Mouse (Mus musculus) hematopoietic stem cell, adult 5-6 weeks (primary cell): ENCODE measurements around the gene Gm26661. TPM values are rescaled to one million over a fixed set of nuclear protein-coding genes. Genes with fewer than 3 reads are reported as not detected.

Source experiments
- ATAC-seq, 2 experiments: fragments of 125-278 bp in 1 of 2; replicated peaks in 1 of 2; 2 replicates each; pipeline ENCODE4 v1.8.0; 2016 to 2017; ENCODE audit warnings: inconsistent platforms in 2 of 2, mild to moderate bottlenecking in 2 of 2, moderate number of reproducible peaks in 2 of 2, low read depth in 1 of 2, moderate TSS enrichment in 1 of 2; ENCODE audit not compliant: low FRiP score in 2 of 2, poor library complexity in 2 of 2, severe bottlenecking in 2 of 2, insufficient read depth in 1 of 2, low TSS enrichment in 1 of 2
- total RNA-seq: library from RNA; stranded (forward); fragments of 172-1452, 232-1000 nt; gene quantifications from 2 replicates; pipeline ENCODE4 v1.2.3, GENCODE M21; 2017

Gm26661 gene
- total RNA-seq, 1 experiment from 2014 or later: not detected

DNA sequence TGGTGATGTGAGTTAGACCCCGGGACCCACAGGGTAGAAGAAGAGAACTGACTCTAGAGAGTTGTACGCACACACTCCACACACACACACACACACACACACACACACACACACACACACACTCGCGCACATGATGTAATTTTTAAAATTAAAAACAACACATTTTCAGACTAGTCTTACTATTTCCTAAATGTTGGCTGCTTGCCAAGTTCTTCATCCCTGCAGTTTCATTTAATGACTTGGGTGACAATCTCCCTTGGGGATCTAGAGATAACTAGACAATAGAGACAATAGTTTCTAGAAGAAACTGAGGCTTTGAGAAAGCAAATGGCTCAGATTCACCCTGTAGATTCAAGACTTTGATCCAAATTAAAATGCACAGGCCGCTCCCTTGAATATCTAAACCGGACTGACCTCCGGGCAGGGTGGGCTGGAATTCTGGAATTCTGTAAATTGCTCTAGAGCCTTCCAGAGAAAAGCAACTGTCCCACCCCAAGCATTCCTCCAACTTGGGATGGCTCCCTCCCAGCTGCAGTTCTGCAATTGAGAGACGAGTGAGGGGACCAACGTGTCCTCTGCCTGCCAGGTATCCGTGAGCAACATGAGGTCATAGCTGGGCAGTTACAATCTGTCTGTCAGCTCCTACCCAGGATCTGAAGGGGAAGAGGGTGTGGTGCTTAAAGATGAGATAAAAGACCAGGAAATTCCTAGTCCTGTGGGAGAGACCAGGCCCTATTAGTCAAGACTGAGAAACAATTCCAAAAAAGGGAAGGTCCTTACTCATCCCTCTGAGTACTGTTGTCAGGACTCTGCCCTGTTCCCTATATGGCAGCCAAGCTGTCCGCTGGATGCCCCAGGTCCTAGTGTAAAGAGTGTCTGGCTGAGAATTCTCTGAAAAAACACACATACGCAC, 17.9 kb downstream of the Gm26661 start:
- no peak for ATAC-seq

DNA sequence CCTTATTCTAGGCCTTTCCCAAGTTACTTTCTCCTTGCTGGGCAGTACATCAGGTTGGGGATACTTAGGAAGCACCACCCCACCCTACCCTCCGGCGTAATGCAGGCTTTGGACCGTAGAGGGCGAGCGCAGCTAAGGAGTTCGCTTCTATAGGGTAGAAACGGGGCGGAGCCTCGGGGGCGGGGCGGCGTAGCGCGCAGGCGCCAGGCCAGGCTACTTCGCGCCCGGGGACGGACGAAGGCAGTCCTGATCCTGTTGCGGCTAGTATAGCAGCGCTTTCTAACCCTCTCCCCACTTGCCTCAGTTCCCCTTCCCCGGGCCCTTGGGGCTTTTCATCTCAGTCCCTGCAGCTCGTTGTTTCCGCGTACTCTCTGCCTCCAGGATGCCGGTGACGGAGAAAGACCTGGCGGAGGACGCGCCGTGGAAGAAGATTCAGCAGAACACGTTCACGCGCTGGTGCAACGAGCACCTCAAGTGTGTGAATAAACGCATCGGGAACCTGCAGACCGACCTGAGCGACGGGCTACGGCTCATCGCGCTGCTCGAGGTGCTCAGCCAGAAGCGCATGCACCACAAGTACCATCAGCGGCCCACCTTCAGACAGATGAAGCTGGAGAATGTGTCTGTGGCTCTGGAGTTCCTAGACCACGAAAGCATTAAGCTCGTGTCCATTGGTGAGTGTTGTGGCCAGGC, 26.5 kb downstream of the Gm26661 start, which contains the start of gene Flnb:
TSS of gene Flnb (plus strand) at position 188 of the 693 bp plus-strand sequence.
- peak; percentile 90 to 93 for ATAC-seq

DNA sequence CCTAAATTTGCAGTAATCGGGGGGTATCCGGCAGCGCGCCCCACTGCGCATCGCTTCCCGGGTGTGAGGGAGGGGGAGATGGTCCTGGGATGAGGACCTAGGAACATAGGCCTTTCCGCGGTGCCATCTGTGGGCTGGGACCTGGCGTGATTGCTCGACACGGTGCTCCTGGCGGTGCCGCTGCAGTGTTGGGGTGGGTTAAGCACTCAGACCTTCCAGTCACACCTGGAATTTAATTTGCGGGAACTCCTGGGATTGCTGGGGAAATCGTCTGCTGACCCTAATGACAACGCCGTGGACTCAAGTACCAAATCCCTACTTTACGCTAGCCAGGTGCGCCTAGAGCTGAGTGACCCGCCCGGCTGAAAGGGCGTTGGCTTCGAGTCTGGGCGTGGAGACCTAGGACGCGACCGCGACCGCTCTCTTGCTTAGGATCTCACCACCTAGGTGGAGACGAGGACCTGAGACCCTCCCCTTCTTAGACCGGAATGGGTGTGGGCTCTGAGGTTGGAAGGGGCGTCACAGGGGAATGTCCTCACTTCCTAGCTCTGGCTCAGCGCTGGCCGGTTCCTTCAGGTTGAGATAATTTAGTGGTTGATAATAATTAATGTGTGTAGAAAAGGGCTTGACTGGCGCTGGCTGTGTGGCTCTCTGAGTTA, 27.2 kb downstream of the Gm26661 start:
- ATAC-seq: peak; percentile 34 to 36

DNA sequence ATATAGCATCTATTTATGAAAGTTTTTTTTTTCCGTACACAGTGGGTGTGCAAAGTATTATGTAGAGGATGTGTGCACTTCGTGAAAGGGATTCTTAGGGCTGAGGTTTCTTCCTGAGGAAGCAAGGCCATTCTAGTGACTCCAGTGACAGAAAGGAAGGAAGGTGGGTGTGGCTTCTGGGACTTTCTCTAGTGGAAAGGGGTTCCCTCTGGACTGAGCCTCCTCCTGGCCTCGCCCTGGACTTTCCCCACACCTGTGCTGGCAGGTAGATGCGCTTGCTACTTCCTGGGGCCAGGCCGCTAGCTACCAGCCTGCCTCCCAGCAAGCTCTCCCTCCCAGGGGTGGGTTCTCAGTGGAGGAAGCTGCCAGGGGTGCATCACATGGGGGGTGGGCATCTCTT, 28.1 kb downstream of the Gm26661 start:
- no peak for ATAC-seq

DNA sequence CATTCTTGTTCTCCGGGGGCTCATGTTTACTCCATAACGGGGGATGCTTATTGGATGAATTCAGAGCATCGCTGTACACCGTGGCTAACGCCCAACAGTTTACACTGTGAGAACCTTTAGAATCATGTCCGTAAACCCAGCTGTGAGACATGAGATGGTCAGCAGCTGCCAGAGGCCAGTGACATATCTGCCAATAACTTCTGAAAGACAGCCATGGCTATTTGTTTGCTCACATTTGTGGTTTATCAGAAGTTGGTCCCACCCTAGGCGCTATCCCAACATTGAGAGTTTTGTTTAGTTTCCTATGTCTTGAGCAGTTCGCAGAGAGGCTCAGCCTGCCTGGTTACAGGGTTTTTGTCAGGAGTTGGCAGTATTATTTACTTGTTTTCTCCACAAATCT, 30.0 kb downstream of the Gm26661 start:
- no peak for ATAC-seq

DNA sequence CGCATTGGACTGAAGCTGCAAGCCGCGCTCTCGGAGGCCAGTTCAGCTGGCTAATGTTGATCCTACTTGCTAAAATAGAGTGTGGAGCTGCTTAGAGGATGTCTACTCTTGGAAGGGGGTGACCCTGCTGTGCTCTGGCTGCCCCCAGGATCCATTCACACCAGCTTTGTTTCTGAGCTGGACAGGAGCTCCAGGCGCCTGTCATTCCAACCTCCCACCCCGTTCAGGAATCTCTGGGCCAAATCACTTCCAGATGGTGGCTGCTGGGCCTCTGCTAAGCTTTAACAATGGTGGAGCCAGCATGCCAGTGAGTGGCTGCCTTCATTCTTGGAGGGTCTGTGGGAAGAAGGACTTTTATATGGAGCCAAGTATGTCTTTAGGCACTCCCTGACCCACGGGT, 31.3 kb downstream of the Gm26661 start:
- no peak for ATAC-seq

DNA sequence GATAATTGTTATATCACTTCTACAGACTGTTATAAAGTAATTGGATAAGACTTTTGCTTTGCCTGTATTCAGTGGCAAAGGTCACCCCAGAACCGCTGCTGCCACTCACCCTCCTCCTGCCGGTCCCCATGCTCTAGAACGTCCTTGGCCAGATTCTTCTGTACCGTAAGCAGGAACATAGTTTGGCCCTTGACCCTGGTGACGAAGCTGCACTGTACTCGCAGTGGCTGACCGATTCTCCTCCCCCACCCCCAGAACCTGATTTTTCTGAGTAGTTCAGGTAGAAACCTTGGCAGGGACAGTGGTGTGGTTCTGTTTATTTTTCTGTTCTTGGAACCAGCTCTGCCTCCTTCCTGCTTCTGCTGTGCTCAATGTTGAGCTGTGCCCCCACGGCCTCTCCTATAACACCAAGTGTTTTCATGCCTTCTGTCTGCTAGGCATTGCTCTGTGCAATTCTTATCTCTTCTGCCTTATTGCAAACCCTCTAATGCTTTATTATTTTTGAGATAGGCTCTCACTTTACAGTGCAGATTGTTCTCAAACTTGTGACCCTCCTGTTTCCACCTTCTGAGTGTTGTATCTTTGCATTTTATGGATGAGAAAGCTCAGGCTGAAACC, 33.4 kb downstream of the Gm26661 start:
- no peak for ATAC-seq

DNA sequence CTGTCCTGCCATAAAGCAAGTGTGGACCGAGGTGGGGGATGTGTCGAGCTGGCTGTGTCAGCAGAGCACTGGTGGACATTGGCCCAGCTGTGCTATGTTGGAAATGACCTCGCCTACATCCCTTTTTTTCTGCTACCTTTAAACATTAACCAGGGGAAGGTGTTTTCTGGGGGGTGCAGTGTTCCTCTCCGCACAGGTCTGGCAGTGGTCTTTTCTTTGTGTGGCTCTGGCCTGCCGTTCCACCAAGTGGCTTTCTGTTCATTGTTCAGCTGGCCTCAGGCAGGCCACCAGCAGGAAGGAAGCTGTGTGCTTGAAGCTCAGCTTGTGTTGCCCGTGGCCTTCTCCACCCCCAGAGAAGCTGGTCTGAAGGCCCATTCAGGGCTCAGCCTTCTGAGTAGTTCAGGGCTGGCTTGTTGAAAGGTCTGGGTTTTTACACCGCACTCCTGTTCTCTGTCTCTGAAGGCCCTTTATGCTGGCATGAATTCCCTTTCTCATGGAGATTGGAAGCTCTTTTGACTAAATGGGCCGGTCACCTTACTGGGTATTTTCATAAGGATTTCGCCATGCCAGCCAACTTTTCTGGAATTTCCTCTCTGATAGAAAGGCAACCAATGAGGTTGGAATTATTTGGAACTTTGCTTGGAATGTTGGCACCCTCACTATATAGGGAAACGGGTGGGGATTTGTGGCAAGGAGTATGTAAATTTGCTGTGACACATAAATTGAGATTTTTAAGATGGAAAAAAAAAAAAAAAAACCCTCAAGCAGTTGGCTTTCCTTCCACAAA, 35.0 kb downstream of the Gm26661 start:
- ATAC-seq: peak; percentile 75 to 84

DNA sequence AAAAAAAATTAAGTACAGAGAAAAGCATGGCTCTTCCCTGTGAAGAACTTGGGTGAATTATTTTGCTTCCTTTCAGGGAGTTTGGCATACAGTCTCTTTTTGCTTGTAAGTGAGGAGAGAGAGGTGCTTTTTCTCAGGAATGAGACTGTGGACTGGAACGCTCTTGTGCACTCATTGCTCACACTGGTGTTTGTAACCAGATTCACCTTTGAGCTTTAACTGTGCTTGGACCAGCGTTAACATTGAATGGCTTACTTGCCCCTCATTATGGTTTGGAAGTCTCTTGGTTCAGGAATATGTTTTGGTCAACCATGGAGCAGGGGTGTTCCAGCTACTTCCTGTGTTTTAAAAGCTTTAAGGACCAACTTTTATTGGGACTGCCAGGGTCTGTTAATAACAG, 37.8 kb downstream of the Gm26661 start:
- ATAC-seq: no peak

DNA sequence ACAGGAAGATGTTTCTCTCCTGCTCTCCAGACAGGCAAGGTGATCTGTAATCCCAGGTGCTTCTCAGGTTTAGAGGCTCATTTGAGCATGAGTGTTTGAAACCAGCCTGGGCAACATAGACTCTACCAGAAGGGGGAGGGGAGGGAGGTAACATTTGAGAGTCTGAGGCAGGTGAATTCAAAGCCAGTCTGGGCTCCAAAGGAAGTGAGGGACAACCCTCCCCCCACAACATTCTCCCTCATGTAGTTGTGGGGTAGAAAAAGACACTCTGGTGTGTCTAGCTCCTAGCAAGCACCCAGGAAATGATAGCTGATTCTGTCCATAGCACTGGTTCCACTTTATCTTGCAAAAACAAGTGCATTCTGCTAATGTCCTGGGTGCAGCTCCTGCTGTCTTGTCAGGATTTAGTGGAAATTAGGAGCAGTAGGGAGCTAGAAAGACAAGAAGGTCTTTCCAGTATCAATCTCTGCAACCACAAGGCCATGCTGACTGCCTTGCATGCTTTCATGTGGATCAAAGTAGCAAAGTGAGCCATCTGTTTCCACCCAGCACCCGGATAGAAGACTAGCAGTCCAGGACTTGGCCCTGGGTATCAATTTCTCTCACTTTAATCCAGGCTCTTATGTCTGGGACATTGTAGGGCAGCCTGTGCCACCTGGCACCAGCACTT, 40.5 kb downstream of the Gm26661 start:
- no peak for ATAC-seq

DNA sequence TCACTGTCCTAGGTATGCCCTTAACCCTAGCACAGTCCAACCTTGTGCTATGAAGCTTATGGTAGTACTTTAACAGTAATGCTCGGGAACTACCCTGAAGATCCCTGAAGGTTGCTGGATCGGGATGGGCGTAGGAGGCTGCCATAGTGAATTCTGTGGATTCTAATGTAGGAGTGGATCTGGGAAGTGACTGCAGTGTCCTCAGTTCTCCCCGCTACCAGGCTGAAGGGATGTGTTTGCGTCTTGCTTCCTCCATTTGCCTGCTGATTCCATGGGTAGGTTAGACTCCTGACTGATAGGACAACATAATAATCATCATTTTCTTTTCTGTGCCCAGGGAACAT, 41.0 kb downstream of the Gm26661 start:
- ATAC-seq: no peak

DNA sequence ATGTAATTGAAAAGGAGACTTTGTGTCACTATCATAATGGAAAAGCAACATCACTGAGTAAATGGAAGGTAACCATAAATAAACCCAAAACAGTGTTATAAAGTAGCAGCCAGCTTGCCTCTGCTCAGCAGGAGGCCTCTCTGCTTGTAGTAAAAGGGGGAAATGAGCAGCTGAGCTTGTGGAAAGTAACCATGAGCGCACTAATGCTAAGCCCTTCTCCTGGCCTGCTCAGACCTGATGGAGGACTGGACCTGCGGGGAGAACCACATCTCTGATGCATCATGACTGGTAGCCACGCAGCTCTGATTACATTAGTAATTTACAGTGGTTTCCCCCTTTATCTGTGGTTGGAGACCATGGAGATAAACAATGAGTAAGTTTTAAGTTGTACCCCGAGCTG, 42.1 kb downstream of the Gm26661 start:
- ATAC-seq: no peak

DNA sequence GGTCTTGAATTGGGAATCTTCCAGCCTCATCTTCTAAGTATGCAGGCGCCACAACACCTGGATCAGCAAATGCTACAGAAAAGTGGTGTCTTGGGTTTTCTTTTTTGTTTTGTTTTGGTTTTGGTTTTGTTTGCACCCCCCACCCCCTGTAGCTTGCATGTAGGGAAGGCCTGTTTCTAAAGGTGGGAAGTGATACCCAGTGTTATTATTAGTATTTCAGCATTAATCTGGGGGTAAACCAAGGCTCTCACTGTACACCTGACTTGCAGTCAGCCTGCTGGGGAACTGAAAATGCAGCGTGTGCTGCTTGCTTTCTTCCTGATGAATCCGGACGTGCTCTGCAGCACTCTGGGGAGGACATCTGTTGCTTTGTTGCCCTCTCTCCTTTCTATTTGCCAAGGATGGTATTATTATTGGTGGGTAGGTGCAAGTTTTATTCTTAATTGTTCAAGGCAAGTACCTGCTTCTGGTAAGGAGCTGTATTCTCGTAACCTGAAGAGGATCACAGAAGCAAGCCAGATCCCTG, 47.2 kb downstream of the Gm26661 start:
- no peak for ATAC-seq

DNA sequence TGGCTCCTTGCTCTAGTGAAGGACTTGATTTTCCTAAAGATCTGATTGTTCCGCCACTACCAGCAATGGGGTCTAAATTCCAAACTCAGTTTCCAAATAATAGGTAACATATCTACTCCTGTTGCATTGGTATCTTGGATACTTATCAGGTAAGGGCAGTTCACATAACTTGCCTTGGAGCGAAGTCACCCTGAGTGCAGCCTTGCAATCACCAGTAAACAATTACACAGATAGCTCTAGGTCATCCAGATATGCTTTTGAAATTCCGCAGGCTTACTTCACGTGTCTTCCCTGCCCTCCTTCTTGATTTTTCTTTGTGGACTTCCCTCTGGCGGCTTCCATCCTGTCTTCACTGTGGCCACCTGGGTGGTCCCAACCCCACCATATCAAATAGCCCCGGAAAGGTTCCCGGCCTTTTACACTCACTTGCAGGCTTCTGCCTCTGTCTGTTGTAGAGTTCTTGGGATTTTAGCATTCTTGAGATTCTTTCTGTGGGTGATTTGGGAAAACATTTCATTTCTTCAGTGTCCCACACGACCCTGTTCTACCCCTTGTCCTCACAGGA, 48.6 kb downstream of the Gm26661 start:
- ATAC-seq: no peak
